Mouse (Mus musculus) kidney, postnatal 4 days (tissue): Measurements from ENCODE around the gene Scn5a.

Source experiments
- DNase-seq, 2 experiments: peaks; one replicate each; pipeline ENCODE4 v3.0.0; 2021; ENCODE audit warnings: mixed read lengths in 2 of 2

Scn5a gene

GRCm38 (mm10) chr9:119455967-119456366 lies 122.8 kb downstream of the Scn5a start:
- DNase-seq = no peak

- DNase-seq = no peak
Measured at GRCm38 (mm10) chr9:119445737-119446136, 133.1 kb downstream of the Scn5a start.

GRCm38 (mm10) chr9:119444738-119445429 lies 133.9 kb downstream of the Scn5a start, which contains the start of gene Exog:
Exog (plus strand) TSS chr9:119444943.
- DNase-seq = peak; percentile 99 to 100

- no peak for DNase-seq
Measured at GRCm38 (mm10) chr9:119438498-119439000, 140.3 kb downstream of the Scn5a start.

GRCm38 (mm10) chr9:119438065-119438464 lies 140.8 kb downstream of the Scn5a start:
- no peak for DNase-seq

- DNase-seq = no peak
Measured at GRCm38 (mm10) chr9:119435855-119436254, 143.0 kb downstream of the Scn5a start.
